Mouse (Mus musculus): ENCODE results near the gene Rbm20. TPM values are rescaled to one million over a fixed set of nuclear protein-coding genes. Genes with fewer than 3 reads are reported as not detected.

The Rbm20 gene
- total and polyA plus RNA-seq, 3 experiments: 0.05 to 0.56 (median 0.08) TPM

GRCm38 (mm10) chr19:53722186-53722585, 45.1 kb downstream of the Rbm20 start:
- Histone ChIP-seq H3K27me3 (replicated peaks) (no peaks in the 10 kb centered on the region), H3K9ac (ENCODE audit: insufficient read depth, low read depth) (no peak overlapping the region), H3K27ac (ENCODE audit: insufficient read depth, low read depth) (no peak overlapping the region), H3K9me3 (replicated peaks; ENCODE audit: low read length) (peaks cover 4% of the 10 kb centered on the region), H3K4me3 (replicated peaks in 1 of 3; ENCODE audit: low read depth in 2 of 3, low read length in 2 of 3, poor library complexity in 1 of 3) (no peak overlapping the region), H3K4me2 (ENCODE audit: insufficient read depth, low read depth, poor library complexity, severe bottlenecking) (no peak overlapping the region), H3K36me3 (replicated peaks in 1 of 2; ENCODE audit: control insufficient read depth in 1 of 2, insufficient read depth in 1 of 2, low read length in 1 of 2) (no peaks in the 10 kb centered on the region), H3K4me1 (ENCODE audit: control insufficient read depth in 1 of 2, insufficient read depth in 2 of 2) (peaks cover 5% of the 10 kb centered on the region in 2 experiments), H3K79me2 (replicated peaks; ENCODE audit: control insufficient read depth, extremely low read depth, insufficient read depth, poor library complexity, severe bottlenecking) (no peaks in the 10 kb centered on the region)
- dilution Hi-C loops (cut with MboI; ENCODE audit: extremely low pct_ligation_motif_present, extremely low pct_unique_long_range_greater_than_20kb, low sequenced_read_pairs): no loop called here
- no peak for DNase-seq (ENCODE audit: extremely low read depth)
- in situ Hi-C loops (cut with MboI; ENCODE audit: low pct_ligation_motif_present, low pct_unique_long_range_greater_than_20kb, low sequenced_read_pairs): no loop called here
- TF ChIP-seq RAD21 (IDR thresholded peaks at IDR 0.05; ENCODE audit: low read depth, low read length): no peak
- TF ChIP-seq MAZ (IDR thresholded peaks at IDR 0.05; ENCODE audit: low read depth, low read length): no peak
- TF ChIP-seq CTCF (conservative IDR thresholded peaks at IDR 0.05 in 1 of 2, IDR thresholded peaks at IDR 0.05 in 1 of 2; ENCODE audit: low read depth in 2 of 2, low read length in 2 of 2): no peak
- no peak for TF ChIP-seq KAT2A (IDR thresholded peaks at IDR 0.05; ENCODE audit: insufficient replicate concordance, low read length)
- TF ChIP-seq SMC3 (IDR thresholded peaks at IDR 0.05; ENCODE audit: low read depth, low read length): no peak
- TF ChIP-seq SIN3A (IDR thresholded peaks at IDR 0.05; ENCODE audit: low read length): no peak
- TF ChIP-seq JUND (conservative IDR thresholded peaks at IDR 0.05; ENCODE audit: low read depth, low read length): no peak
- no peak for TF ChIP-seq PAX5 (IDR thresholded peaks at IDR 0.05; ENCODE audit: low read length)
- TF ChIP-seq EP300 (IDR thresholded peaks at IDR 0.05; ENCODE audit: low read length): no peak
- no peak for TF ChIP-seq ZC3H11A (IDR thresholded peaks at IDR 0.05; ENCODE audit: low read depth, low read length)

GRCm38 (mm10) chr19:53724053-53724452, 46.9 kb downstream of the Rbm20 start:
- peaks cover 5 to 13% of the 10 kb centered on the region in 2 experiments for H3K4me1 ChIP-seq (ENCODE audit: control insufficient read depth in 1 of 2, insufficient read depth in 2 of 2)
- no peak overlapping the region for H3K27ac ChIP-seq (ENCODE audit: insufficient read depth, low read depth)
- peaks cover 4% of the 10 kb centered on the region for H3K9me3 ChIP-seq (replicated peaks; ENCODE audit: low read length)
- TF ChIP-seq PAX5 (IDR thresholded peaks at IDR 0.05; ENCODE audit: low read length): no peak
- no peak for TF ChIP-seq MAFK (IDR thresholded peaks at IDR 0.05; ENCODE audit: insufficient replicate concordance, low read length)
- no peak for TF ChIP-seq SIN3A (IDR thresholded peaks at IDR 0.05; ENCODE audit: low read length)
- no peak for TF ChIP-seq ZMIZ1 (IDR thresholded peaks at IDR 0.05; ENCODE audit: low read depth, low read length)
- TF ChIP-seq IRF4 (IDR thresholded peaks at IDR 0.05; ENCODE audit: low read depth, low read length): no peak
- no peak for TF ChIP-seq E2F4 (IDR thresholded peaks at IDR 0.05; ENCODE audit: insufficient replicate concordance, low read depth, low read length)
- H3K27me3 ChIP-seq (replicated peaks): no peaks in the 10 kb centered on the region
- DNase-seq (ENCODE audit: extremely low read depth): no peak
- no peak overlapping the region for H3K9ac ChIP-seq (ENCODE audit: insufficient read depth, low read depth)
- dilution Hi-C loops (cut with MboI; ENCODE audit: extremely low pct_ligation_motif_present, extremely low pct_unique_long_range_greater_than_20kb, low sequenced_read_pairs): no loop called here
- no peak overlapping the region for H3K4me3 ChIP-seq (replicated peaks in 1 of 3; ENCODE audit: low read depth in 2 of 3, low read length in 2 of 3, poor library complexity in 1 of 3)
- H3K4me2 ChIP-seq (ENCODE audit: insufficient read depth, low read depth, poor library complexity, severe bottlenecking): no peak overlapping the region
- in situ Hi-C loops (cut with MboI; ENCODE audit: low pct_ligation_motif_present, low pct_unique_long_range_greater_than_20kb, low sequenced_read_pairs): no loop called here
- H3K79me2 ChIP-seq (replicated peaks; ENCODE audit: control insufficient read depth, extremely low read depth, insufficient read depth, poor library complexity, severe bottlenecking): no peaks in the 10 kb centered on the region
- no peaks in the 10 kb centered on the region for H3K36me3 ChIP-seq (replicated peaks in 1 of 2; ENCODE audit: control insufficient read depth in 1 of 2, insufficient read depth in 1 of 2, low read length in 1 of 2)

- Histone ChIP-seq H3K4me2 (ENCODE audit: insufficient read depth, low read depth, poor library complexity, severe bottlenecking) (no peak overlapping the region), H3K79me2 (replicated peaks; ENCODE audit: control insufficient read depth, extremely low read depth, insufficient read depth, poor library complexity, severe bottlenecking) (no peaks in the 10 kb centered on the region), H3K36me3 (replicated peaks in 1 of 2; ENCODE audit: control insufficient read depth in 1 of 2, insufficient read depth in 1 of 2, low read length in 1 of 2) (no peaks in the 10 kb centered on the region), H3K9ac (ENCODE audit: insufficient read depth, low read depth) (no peak overlapping the region), H3K27ac (ENCODE audit: insufficient read depth, low read depth) (no peak overlapping the region), H3K9me3 (replicated peaks; ENCODE audit: low read length) (no peaks in the 10 kb centered on the region), H3K4me1 (ENCODE audit: control insufficient read depth in 1 of 2, insufficient read depth in 2 of 2) (peaks cover 5 to 13% of the 10 kb centered on the region in 2 experiments), H3K4me3 (replicated peaks in 1 of 3; ENCODE audit: low read depth in 2 of 3, low read length in 2 of 3, poor library complexity in 1 of 3) (no peak overlapping the region), H3K27me3 (replicated peaks) (no peaks in the 10 kb centered on the region)
- TF ChIP-seq USF1 (IDR thresholded peaks at IDR 0.05; ENCODE audit: low read depth, low read length) (no peak), MAFK (IDR thresholded peaks at IDR 0.05; ENCODE audit: insufficient replicate concordance, low read length) (no peak), CTCF (conservative IDR thresholded peaks at IDR 0.05 in 1 of 2, IDR thresholded peaks at IDR 0.05 in 1 of 2; ENCODE audit: low read depth in 2 of 2, low read length in 2 of 2) (peak in 1 of 2 experiments; percentile 24; a peak in 1 of 4 replicates), POLR2A (IDR thresholded peaks at IDR 0.05; ENCODE audit: low read depth, low read length) (no peak)
- no peak for DNase-seq (ENCODE audit: extremely low read depth)
- dilution Hi-C loops (cut with MboI; ENCODE audit: extremely low pct_ligation_motif_present, extremely low pct_unique_long_range_greater_than_20kb, low sequenced_read_pairs) (no loop called here), in situ Hi-C loops (cut with MboI; ENCODE audit: low pct_ligation_motif_present, low pct_unique_long_range_greater_than_20kb, low sequenced_read_pairs) (loop anchor here (5.0 kb wide), 1 partner anchor 74 kb away; no protein-coding TSS in a partner anchor)
These were observed 49.2 kb downstream of the Rbm20 start for GRCm38 (mm10) chr19:53726340-53726739.

Data from CH12.LX (cell line).